Mouse (Mus musculus) heart, postnatal 0 days (tissue): ENCODE results near the gene Cd300lf.

Experiments
- CTCF ChIP-seq: IDR thresholded peaks from 2 replicates; pipeline ENCODE4 v1.5.1; 2016; ENCODE audit warnings: antibody characterized with exemption, control low read depth, low read depth
- EP300 ChIP-seq: IDR thresholded peaks from 2 replicates; pipeline ENCODE4 v1.6.1; 2016; ENCODE audit warnings: antibody characterized with exemption, low read depth

DNA sequence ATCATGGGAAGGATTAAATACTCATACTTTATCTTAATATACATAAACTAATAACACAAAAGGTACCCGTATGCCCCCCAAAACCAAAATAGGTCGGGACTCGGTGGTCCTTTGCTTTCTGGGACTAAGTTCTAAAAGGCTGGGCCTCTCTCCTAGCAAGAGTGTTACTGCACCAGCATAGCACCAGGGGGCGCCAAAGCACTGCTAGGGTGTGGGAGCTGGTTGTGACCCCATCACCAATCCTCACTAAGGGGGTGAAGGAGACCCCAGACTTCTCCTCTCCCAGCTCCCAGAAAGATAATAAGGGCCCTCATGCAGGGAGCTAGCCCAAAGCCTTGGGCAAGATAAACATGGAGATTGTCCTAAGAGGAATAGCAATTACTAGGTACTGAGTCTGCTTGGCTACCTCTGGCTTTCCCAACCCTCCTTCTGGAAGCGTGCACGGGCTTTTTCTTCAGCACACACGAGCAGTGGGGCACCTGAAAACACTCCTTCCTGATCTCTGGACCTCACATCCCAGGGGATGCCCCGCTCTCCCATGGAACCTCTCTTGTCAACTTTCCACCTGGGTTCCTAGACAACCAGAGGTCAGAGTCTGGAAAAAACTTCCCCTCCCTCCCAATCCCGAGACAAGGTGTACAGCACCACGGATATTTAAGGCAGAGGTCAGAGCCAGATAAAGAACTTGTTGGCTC is 27.2 kb upstream of the Cd300lf start:
- TF ChIP-seq CTCF (peak; percentile 89), EP300 (no peak)
